Comparison of ENCODE assay signal across 9 mouse cellular contexts in genomic region chr3:27861601-27862000, GRCm38 (mm10). TPM values are rescaled to one million over a fixed set of nuclear protein-coding genes. Genes with fewer than 3 reads are reported as not detected.
DNase-seq lines count a peak whose midpoint lies in the region; ATAC-seq and TF ChIP-seq lines count a peak whose summit lies in the region.
"Had no signal": no experiment of that assay in that cellular context is flagged by ENCODE, and none has a peak within 500 bp of the region (broad histone marks: within the 10 kb centered on the region; RNA-seq: fewer than 3 reads in every experiment).

No protein-coding gene starts in this region.

- ATAC-seq in forebrain, embryonic 13.5 days: peak; percentile 19; the same call in 1 of the 2 replicates
- ATAC-seq in forebrain, embryonic 12.5 days (ENCODE audit: low FRiP score): no peak
- no peak for ATAC-seq in embryonic facial prominence, embryonic 13.5 days (ENCODE audit: insufficient number of reproducible peaks, insufficient read depth, low FRiP score, low TSS enrichment, low read depth)
- ATAC-seq in heart, embryonic 16.5 days (replicated peaks; ENCODE audit: extremely low read depth, insufficient read depth, low FRiP score): 0 out of 2 replicates have a peak, but pooled peaks have one; percentile 42
- no peak for ATAC-seq in limb, embryonic 14.5 days (ENCODE audit: low FRiP score, low read depth)
- peak; percentile 28; the same call in 1 of the 2 replicates for ATAC-seq in stomach, embryonic 15.5 days (ENCODE audit: insufficient read depth, low FRiP score, low read depth)
- ATAC-seq in inflammation-experienced regulatory T-cells, adult 6 months: no peak

- peak; percentile 46 for DNase-seq in NIH3T3 (ENCODE audit: low read depth)
- peak; percentile 27 for DNase-seq in limb, embryonic 14.5 days (ENCODE audit: low spot score)

- 67% methylated on average over 6 of the region's 6 CpGs for WGBS in forebrain, embryonic 13.5 days
- WGBS in forebrain, embryonic 12.5 days: 81% methylated on average over 6 of the region's 6 CpGs
- whole genome bisulfite sequencing in embryonic facial prominence, embryonic 13.5 days: 71% methylated on average over 6 of the region's 6 CpGs
- WGBS in heart, embryonic 16.5 days: 30% methylated on average over 6 of the region's 6 CpGs
- 73% methylated on average over 6 of the region's 6 CpGs for WGBS in limb, embryonic 14.5 days
- 63% methylated on average over 6 of the region's 6 CpGs for whole genome bisulfite sequencing in stomach, embryonic 15.5 days

- H3K9ac ChIP-seq in forebrain, embryonic 13.5 days: no peak overlapping the region
- H3K9ac ChIP-seq in forebrain, embryonic 12.5 days: no peak overlapping the region
- H3K9ac ChIP-seq in embryonic facial prominence, embryonic 13.5 days: no peak overlapping the region
- peak overlapping the region; percentile 46; the same call in 1 of the 2 replicates for H3K9ac ChIP-seq in heart, embryonic 16.5 days (ENCODE audit: low read length)
- H3K9ac ChIP-seq in limb, embryonic 14.5 days (ENCODE audit: low read depth, low read length, severe bottlenecking): no peak overlapping the region
- no peak overlapping the region for H3K9ac ChIP-seq in stomach, embryonic 15.5 days

- no peaks in the 10 kb centered on the region for H3K36me3 ChIP-seq in forebrain, embryonic 13.5 days (ENCODE audit: poor library complexity, severe bottlenecking)
- H3K36me3 ChIP-seq in forebrain, embryonic 12.5 days (replicated peaks): no peaks in the 10 kb centered on the region
- no peaks in the 10 kb centered on the region for H3K36me3 ChIP-seq in embryonic facial prominence, embryonic 13.5 days
- H3K36me3 ChIP-seq in heart, embryonic 16.5 days (ENCODE audit: control insufficient read depth, insufficient read depth): no peaks in the 10 kb centered on the region
- H3K36me3 ChIP-seq in limb, embryonic 14.5 days (ENCODE audit: control insufficient read depth, insufficient read depth, low read length): no peaks in the 10 kb centered on the region
- no peaks in the 10 kb centered on the region for H3K36me3 ChIP-seq in stomach, embryonic 15.5 days

- H3K4me3 ChIP-seq in forebrain, embryonic 13.5 days: no peak overlapping the region
- H3K4me3 ChIP-seq in forebrain, embryonic 12.5 days (replicated peaks): no peak overlapping the region
- H3K4me3 ChIP-seq in embryonic facial prominence, embryonic 13.5 days: no peak overlapping the region
- H3K4me3 ChIP-seq in heart, embryonic 16.5 days (ENCODE audit: low read length): no peak overlapping the region
- H3K4me3 ChIP-seq in limb, embryonic 14.5 days (replicated peaks; ENCODE audit: low read length): no peak overlapping the region
- H3K4me3 ChIP-seq in stomach, embryonic 15.5 days (replicated peaks): no peak overlapping the region

- peaks cover 28% of the 10 kb centered on the region for H3K4me1 ChIP-seq in forebrain, embryonic 13.5 days
- H3K4me1 ChIP-seq in forebrain, embryonic 12.5 days: peaks cover 31% of the 10 kb centered on the region
- H3K4me1 ChIP-seq in embryonic facial prominence, embryonic 13.5 days: peaks cover 46% of the 10 kb centered on the region
- peaks cover 58% of the 10 kb centered on the region for H3K4me1 ChIP-seq in heart, embryonic 16.5 days (ENCODE audit: control insufficient read depth, insufficient read depth, low read length)
- peaks cover 50% of the 10 kb centered on the region for H3K4me1 ChIP-seq in limb, embryonic 14.5 days (ENCODE audit: control insufficient read depth, insufficient read depth, low read length)
- peaks cover 36% of the 10 kb centered on the region for H3K4me1 ChIP-seq in stomach, embryonic 15.5 days

- no peak overlapping the region for H3K4me2 ChIP-seq in forebrain, embryonic 13.5 days
- H3K4me2 ChIP-seq in forebrain, embryonic 12.5 days: no peak overlapping the region
- no peak overlapping the region for H3K4me2 ChIP-seq in embryonic facial prominence, embryonic 13.5 days
- H3K4me2 ChIP-seq in heart, embryonic 16.5 days (ENCODE audit: low read depth, low read length): no peak overlapping the region
- H3K4me2 ChIP-seq in limb, embryonic 14.5 days (replicated peaks; ENCODE audit: low read depth, low read length, severe bottlenecking): no peak overlapping the region
- no peak overlapping the region for H3K4me2 ChIP-seq in stomach, embryonic 15.5 days

- H3K9me3 ChIP-seq in forebrain, embryonic 13.5 days (replicated peaks): no peaks in the 10 kb centered on the region
- H3K9me3 ChIP-seq in forebrain, embryonic 12.5 days: no peaks in the 10 kb centered on the region
- H3K9me3 ChIP-seq in embryonic facial prominence, embryonic 13.5 days: no peaks in the 10 kb centered on the region
- H3K9me3 ChIP-seq in heart, embryonic 16.5 days (replicated peaks; ENCODE audit: control insufficient read depth, low read length): no peaks in the 10 kb centered on the region
- no peaks in the 10 kb centered on the region for H3K9me3 ChIP-seq in limb, embryonic 14.5 days (ENCODE audit: control insufficient read depth, low read length)
- no peaks in the 10 kb centered on the region for H3K9me3 ChIP-seq in stomach, embryonic 15.5 days

- TF ChIP-seq POLR2A in limb, embryonic 14.5 days (IDR thresholded peaks at IDR 0.05; ENCODE audit: borderline replicate concordance, extremely low read depth, insufficient read depth, insufficient read length): no peak

- peaks cover 6% of the 10 kb centered on the region for H3K27me3 ChIP-seq in forebrain, embryonic 13.5 days
- H3K27me3 ChIP-seq in forebrain, embryonic 12.5 days: 0 out of 2 replicates have a peak, but pooled peaks cover 4% of the 10 kb centered on the region
- H3K27me3 ChIP-seq in embryonic facial prominence, embryonic 13.5 days: no peaks in the 10 kb centered on the region
- no peaks in the 10 kb centered on the region for H3K27me3 ChIP-seq in heart, embryonic 16.5 days (ENCODE audit: control insufficient read depth, insufficient read depth, low read length)
- H3K27me3 ChIP-seq in limb, embryonic 14.5 days (ENCODE audit: control insufficient read depth, insufficient read depth, low read length): no peaks in the 10 kb centered on the region
- H3K27me3 ChIP-seq in stomach, embryonic 15.5 days (replicated peaks): no peaks in the 10 kb centered on the region

- H3K27ac ChIP-seq in forebrain, embryonic 13.5 days: no peak overlapping the region
- H3K27ac ChIP-seq in forebrain, embryonic 12.5 days: no peak overlapping the region
- 0 out of 2 replicates have a peak overlapping the region, but pooled peaks have one; percentile 92 for H3K27ac ChIP-seq in embryonic facial prominence, embryonic 13.5 days
- H3K27ac ChIP-seq in heart, embryonic 16.5 days (ENCODE audit: low read length): peak overlapping the region; percentile 97
- no peak overlapping the region for H3K27ac ChIP-seq in limb, embryonic 14.5 days (replicated peaks; ENCODE audit: low read depth, low read length)
- H3K27ac ChIP-seq in stomach, embryonic 15.5 days: peak overlapping the region; percentile 91; the same call in 1 of the 2 replicates

RNA-seq across cellular contexts. Expression of gene Tmem212, which starts 34.6 kb away (rescaled TPM):
- polyA plus RNA-seq in forebrain, embryonic 13.5 days (2015; fragmentation: Nextera tagmentation; extraction: Ambion mirVana): not detected in 2 replicates
- polyA plus RNA-seq in forebrain, embryonic 12.5 days (2016; fragmentation: Nextera tagmentation; extraction: Ambion mirVana): not detected in 2 replicates
- polyA plus RNA-seq in embryonic facial prominence, embryonic 13.5 days (2015; fragmentation: Nextera tagmentation; extraction: Ambion mirVana): not detected in 2 replicates
- polyA plus RNA-seq in heart, embryonic 16.5 days (2015; fragmentation: Nextera tagmentation; extraction: Ambion mirVana): 0.72 TPM in 1 of 2 replicates, not detected in the other
- polyA plus RNA-seq in limb, embryonic 14.5 days (2012; rRNA removed): not detected in 2 replicates
- polyA plus RNA-seq in limb, embryonic 14.5 days (2014; fragmentation: Nextera tagmentation; extraction: Ambion mirVana): not detected in 2 replicates
- not detected in 2 replicates for polyA plus RNA-seq in stomach, embryonic 15.5 days (2015; fragmentation: Nextera tagmentation; extraction: Ambion mirVana)
- not detected for polyA plus RNA-seq in inflammation-experienced regulatory T-cells, adult 6 months (2017; shearing (Covaris generic))
- polyA plus RNA-seq: C2C12 had no signal

Comparison
In these comparisons a context has a peak if more than half of its experiments do, and no peak if none do; other contexts are left out.
1. ATAC-seq: peak in forebrain, embryonic 13.5 days (single experiment), heart, embryonic 16.5 days (single experiment) and stomach, embryonic 15.5 days (single experiment); none in forebrain, embryonic 12.5 days (single experiment), embryonic facial prominence, embryonic 13.5 days (single experiment), limb, embryonic 14.5 days (single experiment) and inflammation-experienced regulatory T-cells, adult 6 months (single experiment).
2. H3K27ac ChIP-seq: peak in embryonic facial prominence, embryonic 13.5 days (single experiment), heart, embryonic 16.5 days (single experiment) and stomach, embryonic 15.5 days (single experiment); none in forebrain, embryonic 13.5 days (single experiment), forebrain, embryonic 12.5 days (single experiment) and limb, embryonic 14.5 days (single experiment).